Mouse (Mus musculus) left cerebral cortex, postnatal 10 days (tissue): Measurements from ENCODE around the gene Mettl7a1. TPM values are rescaled to one million over a fixed set of nuclear protein-coding genes. Genes with fewer than 3 reads are reported as not detected.
"Not testable (repeated sequence)": the region's sequence is repeated elsewhere in the genome, so short reads cannot be mapped to it uniquely, and the experiment has no call there.

Experiments used
- DNase-seq, 2 experiments: peaks; one replicate each; pipeline ENCODE4 v3.0.0; 2021 to 2022; ENCODE audit warnings: low spot score in 2 of 2, mixed read lengths in 1 of 2; ENCODE audit errors: extremely low spot score in 1 of 2
- intact Hi-C: fragments of 180-260 bp; cut with DNase I; formaldehyde crosslinking; loops from one replicate; pipeline ENCODE4 v1.15.1; 2025
- total RNA-seq, 2 experiments: library from RNA; stranded (reverse); gene quantifications; 2 replicates each; pipeline ENCODE4 v1.2.3; 2021

Gene Mettl7a1
- total RNA-seq, 2 experiments from 2014 or later, result 11.7 to 14.1 TPM

DNA sequence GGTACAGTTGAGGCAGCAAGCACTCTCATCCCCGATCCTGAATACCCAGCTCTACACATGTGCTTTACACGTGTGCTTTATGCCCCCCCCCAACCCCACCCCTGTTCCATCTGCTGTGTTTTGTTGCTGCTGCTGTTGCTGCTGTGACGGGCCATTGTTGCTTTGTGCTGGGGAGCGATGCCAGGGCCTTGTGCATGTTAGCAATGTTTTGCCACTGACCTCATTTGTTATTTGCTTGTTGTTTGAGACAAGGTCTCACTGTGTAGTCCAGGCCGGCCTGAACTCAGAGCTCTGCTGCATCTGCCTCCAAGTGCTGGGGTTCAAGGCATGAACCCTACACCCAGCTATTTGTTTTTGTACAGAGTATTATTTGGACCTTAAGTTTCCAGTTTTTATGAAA, 13.1 kb upstream of the Mettl7a1 start:
- DNase-seq, result no peak
- intact Hi-C loops, result no loop called here

DNA sequence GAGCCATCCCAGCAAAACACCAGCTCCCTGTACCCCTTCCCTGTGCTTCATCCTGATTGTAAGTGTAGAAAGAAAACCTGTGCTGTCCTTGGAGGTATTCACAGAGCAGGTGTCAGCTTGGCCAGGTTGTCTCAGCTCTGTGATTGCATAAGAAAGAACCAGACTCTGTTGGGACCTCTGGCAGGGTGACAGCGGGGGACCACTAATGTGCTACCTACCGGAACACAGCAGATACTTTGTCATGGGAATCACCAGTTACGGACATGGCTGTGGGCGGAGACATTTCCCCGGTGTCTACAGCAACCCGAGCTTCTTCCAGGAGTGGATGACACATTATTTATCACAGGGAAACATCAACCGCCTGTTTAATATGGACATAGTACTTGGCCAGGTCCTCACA, 11.6 kb upstream of the Mettl7a1 start:
- intact Hi-C loops, result no loop called here
- no peak for DNase-seq

DNA sequence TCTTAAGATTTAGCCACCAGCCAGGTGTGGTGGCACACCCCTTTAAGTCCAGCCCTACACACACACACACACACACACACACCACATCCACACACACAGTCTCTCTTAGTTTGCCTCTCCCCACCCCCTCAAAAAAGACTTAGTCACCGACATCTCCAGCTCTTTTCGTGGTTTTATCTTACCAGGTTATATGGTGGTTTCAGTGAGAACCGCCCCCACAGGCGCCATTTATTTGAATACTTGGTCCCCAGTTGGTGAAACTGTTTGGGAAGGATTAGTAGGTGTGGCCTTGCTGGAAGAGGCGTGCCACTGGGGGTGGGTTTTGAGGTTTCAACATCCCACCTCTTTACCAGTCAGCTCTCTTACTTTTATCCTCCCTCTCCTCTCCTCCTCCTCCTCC, 6.1 kb upstream of the Mettl7a1 start:
- intact Hi-C loops, result no loop called here
- DNase-seq, result no peak

DNA sequence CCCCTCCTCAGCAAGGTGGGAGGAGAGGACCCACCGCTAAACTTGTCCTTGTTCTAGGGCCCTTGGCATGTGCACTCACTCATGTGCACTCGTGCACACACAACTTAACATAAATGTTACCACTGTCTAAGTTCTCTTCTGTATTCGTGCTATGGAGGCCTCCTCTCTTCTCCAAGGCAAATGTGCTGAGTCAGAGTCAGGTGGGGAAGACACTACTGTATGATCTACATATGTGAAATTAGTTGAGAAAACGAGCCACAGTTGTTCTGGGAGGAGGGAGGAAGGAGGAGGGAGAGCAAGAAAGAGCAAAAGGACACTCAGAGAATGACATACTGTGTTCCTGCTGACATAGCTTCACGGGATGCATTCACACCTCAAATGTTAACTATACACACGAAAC, 3.4 kb upstream of the Mettl7a1 start:
- intact Hi-C loops, result no loop called here
- DNase-seq, result no peak

DNA sequence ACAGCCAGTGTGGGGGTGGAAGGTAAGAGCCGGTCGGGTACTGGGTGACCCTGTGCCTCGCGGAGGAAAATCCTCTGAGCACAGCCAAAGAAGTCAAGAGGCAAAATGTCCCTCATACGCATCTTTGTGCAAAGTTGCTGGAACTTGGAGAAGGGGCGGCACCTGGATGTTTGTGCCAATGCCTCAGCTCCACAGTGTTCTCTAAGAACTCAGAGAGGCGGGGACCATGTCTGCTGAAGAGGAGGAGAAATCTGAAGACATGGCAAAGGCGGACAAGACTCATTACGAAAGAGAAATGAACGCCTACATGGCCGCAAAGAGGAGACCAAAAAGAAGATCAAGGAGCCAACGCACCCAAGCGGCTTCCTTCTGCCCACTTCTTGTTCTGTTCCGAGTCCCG, 2.4 kb upstream of the Mettl7a1 start:
- DNase-seq, result no peak
- intact Hi-C loops, result no loop called here

DNA sequence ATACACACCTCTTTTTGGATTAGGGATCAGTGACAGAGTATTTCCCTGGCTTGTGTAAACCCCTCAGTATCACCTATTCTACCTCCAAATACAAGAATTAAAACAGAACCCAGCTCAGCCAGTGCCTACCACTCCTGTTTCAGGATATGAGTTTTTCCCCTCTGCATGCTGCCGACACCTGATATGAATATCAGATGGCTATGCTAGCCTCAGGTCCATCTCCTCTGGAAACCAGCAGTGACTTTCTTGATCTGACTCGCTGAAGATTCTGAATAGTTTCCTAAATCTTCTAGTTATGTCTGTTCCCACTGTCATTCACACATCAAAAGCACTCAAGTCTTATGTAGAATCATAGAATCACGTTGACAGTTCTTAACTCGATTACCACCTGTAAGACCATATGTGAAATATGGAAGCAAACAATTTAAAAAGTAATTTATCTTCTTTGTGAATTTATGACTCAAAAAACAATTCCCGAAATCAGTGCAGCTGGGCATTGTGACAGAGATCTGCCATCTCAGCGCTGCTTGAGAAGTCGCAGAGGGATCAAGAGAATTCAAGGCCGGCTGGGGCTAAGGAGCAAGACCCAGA, 417 bp upstream of the Mettl7a1 start:
- DNase-seq, result no peak
- intact Hi-C loops, result no loop called here

DNA sequence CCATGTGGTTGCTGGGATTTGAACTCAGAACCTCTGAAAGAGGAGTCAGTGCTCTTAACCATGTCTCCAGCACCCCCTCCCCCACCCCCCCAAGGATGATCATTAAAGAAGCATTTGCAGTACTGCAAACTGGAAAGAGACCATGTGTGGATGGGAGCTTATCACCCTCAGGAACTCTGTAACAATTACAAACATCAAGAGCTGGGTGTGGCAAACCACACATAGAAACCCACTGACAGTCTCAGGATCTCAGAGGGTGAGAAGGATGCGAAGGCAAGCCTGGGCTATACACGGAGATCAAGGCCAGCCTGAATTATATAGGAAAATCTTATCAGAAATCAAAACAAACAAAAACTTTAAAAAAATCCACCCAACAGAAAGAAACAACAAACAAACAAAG, 2.3 kb downstream of the Mettl7a1 start:
- no peak for DNase-seq
- intact Hi-C loops, result no loop called here

DNA sequence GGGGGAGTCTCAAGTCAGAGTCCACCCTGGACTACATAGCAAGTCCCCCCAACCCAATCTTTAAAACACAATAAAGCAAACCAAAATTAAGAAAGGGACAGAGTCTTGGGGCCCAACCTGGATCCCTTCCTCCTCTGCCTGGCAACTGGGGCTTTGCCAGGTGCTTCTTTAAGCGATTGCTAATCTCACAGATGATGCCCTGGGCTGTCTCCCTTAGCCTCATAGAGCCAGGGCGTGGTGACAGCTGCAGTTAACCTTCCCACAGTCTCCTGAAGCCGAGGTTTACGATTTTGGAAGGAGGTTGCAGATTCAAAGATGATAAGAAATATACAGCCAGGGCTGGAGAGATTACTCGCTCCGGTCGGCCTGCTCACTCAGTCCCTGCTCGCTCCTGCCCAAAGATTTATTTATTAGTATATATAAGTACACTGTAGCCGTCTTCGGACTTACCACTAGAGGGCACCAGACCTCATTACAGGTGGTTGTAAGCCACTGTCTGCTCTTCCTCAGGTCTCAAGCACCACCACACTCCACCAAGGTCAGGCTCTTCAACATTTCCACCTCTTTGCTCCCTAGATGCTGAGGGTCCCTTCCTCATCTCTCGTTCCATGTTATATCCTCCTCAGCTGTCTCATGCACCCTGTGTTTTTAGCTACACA, 3.6 kb downstream of the Mettl7a1 start:
- DNase-seq, intact Hi-C loops: not testable (repeated sequence)

DNA sequence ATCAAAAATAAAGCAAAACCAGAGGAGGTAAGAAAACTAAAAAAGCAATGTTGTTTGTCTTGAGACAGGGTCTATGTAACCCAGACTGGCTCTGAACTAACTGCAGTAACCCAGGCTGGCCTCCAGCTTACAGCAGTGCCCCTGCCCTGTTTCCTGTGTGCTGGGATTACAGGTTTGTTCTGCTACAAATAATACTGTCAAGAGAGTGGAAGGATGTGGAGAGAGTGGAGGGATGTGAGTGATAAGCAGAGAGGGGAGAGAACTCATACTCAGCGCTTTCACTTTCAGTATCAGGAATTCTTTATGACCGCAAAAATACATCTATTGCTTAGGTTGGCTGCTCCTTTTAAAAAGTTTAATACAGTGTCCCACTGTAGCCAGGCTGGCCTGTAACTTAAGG, 8.4 kb downstream of the Mettl7a1 start:
- no peak for DNase-seq
- intact Hi-C loops, result no loop called here

DNA sequence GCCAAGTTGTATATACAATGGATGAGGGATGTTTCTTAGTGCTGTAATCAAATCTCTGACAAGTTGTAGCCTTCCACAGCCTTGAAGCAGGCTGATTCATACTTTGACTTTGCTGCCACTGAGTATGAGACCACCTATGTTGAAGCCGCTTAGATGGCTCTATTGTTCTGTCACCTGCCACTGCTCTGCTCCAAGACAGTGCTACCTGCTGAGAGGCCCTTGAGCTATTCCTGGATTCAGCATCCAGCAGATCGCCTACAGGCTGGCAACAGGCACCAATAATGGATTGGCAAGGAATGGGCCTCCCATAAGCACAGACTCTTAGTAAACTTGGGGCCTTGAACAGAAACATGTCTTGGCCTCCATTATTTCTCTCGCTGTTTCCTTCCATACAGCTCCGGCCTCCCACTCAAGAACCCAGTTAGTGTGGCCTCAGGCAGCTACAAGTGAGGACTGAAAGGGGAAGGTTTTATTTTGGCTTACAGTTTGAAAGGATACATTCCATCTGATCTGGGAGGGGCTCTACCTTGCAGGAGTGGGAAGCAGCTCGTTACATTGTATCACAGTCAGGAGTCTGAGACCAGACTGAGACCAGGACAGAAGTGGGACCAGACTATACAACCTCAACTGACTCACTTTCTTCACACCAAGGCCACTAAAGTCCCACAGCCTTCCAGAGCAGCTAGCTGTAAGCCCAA, 10.7 kb downstream of the Mettl7a1 start:
- DNase-seq, result no peak
- intact Hi-C loops, result no loop called here

DNA sequence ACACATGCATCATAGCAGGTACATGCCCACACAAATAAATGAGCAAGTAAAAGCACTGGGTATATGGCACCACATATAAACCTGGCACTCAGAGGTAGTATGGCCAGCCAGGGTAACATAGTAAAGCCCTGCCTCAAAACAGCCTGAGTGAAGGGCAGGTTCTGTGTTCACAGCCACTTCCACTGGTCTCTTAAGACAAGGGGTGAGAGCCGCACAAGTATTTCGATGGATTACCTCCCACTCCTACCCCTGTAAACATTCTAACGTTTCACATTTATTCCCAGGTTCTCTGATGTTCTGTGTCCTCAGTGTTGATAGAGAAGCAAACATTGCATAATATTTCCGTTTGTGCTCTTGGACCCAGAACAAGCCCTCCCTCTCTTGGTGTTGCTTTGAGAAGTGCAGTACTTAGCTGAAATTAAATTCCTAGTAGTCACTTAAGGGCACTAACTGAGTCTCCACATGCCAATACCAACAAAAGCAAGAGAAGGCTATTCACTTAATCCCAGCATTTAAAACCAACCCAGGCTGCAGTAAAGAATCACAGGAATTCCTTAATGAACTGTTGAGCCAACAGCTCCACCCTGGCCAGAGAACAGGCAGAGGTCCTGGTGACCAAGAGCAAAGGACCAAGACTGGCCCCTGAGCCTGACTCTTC, 14.2 kb downstream of the Mettl7a1 start:
- intact Hi-C loops, DNase-seq: not testable (repeated sequence)

DNA sequence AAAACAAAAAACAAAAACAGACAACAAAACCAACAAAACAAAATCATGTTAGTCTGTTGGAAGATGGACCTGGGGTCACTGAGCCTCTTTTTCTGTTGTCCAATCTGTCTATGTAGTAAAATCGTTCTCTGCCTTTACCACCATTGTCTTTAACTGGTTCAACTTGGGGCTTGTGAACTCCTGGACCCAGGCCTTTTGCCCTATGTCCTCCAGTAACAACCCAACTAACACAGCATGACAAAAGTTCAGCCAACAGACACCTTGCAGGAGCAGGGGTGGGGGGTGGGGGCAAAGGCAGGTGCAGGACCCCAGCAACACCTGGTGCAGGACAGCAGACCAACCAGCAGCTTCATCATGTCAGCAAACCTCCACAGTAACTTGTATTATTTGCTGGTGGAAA, 15.9 kb downstream of the Mettl7a1 start:
- no peak for DNase-seq
- intact Hi-C loops, result no loop called here

DNA sequence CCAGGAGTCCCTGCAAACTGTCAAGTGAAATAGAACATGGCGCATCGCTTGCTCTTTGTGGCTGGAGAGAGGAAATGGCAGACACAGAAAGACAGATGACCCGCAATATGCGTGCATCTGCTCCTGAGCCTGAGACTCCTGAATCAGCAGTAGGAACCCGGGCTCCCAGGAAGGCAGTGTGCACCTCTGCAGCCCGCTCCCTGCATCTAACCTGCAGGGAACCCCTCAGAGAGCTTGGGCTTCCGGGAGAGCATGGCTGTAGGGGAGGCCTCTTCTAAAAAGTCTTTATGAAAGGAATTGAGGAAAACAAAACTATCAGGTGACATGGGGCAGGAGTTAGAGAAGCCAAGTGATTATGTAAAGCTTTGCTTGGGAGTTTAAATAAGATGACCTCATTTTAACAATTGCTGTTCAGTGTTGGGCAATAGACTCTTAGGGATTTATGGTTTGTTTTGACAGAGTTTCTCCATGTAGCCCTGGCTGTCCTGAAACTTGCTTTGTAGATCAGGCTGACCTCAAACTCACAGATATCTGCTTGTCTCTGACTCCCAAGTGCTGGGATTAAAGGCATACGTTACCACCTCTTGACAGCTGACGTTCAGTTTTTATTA, 16.5 kb downstream of the Mettl7a1 start:
- no peak for DNase-seq
- intact Hi-C loops, result no loop called here

DNA sequence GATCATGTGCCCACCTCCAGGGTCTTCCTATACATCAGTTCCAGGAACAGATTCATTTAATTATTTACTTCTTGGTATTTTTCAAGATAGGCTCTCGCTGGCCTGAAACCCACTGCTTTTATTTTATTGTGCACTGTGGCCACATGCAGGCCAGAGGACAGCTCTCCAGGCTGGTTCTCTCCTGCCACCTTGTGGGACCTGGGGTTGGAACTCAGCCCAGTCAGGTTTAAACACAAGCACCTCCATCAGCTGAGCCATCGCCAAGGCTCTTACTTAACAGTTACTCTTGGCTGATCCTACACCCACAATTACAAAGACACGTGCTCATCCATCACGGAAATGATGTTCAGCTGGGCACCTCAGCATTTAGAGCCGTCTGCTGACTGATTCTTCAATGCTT, 17.2 kb downstream of the Mettl7a1 start:
- intact Hi-C loops, result no loop called here
- peak in 1 of 2 experiments; percentile 41 for DNase-seq

DNA sequence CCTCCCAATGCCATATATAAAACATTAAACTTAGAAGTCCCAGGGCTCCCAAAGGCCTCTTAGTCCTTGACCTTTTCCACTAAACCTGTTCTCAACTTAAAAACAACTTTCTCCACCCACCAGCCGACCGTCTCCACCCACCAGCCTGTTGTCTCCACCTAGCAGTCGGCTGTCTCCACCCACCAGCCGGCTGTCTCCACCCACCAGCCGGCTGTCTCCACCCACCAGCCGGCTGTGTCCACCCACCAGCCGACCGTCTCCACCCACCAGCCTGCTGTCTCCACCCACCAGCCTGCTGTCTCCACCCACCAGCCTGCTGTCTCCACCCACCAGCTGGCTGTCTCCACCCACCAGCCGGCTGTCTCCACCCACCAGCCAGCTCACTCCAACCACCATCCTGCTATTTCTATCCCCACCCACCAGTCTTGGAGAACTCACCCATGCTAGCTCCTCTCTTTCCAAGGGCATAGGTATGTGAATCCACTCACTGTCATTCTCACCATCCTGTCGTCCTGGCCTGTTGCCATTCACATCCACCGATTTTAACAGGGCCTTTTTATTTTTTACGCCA, 20.2 kb downstream of the Mettl7a1 start:
- intact Hi-C loops, result no loop called here
- peak in 1 of 2 experiments; percentile 41 for DNase-seq

DNA sequence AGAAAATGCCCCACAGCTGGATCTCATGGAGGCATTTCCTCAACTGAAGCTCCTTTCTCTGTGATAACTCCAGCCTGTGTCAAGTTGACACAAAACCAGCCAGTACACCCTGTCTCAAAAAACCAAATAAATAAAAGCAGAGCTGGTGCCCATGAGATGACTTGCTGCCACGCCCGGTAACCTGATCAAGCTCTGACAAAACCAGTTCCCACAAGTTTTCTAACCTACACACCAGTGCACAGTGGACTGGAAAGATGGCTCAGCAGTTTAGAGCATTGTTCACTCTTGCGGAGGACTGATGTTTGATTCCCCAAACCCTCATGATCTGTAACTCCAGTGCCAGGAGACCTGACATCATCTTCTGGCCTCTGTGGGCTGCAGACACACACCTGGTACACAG, 21.3 kb downstream of the Mettl7a1 start:
- no peak for DNase-seq
- intact Hi-C loops, result no loop called here

DNA sequence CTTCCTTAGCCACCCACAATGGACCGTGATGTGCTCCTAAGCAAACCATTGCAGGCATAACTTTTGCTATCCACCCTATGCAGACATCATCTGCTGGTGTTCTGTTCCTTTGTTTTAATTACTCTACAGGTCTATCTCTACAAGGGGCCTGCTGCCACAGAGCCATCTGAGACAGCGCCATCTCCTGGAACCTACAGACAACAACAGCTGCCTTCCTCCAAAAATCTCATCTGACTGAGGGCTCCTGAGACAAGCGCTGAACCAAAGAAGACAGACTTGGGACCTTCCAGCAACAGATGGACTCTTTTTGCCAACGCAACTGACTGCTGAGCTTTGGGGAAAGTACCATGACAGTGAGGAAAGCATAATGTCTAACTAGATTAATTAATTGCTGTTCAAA, 24.1 kb downstream of the Mettl7a1 start:
- DNase-seq, intact Hi-C loops: not testable (repeated sequence)

DNA sequence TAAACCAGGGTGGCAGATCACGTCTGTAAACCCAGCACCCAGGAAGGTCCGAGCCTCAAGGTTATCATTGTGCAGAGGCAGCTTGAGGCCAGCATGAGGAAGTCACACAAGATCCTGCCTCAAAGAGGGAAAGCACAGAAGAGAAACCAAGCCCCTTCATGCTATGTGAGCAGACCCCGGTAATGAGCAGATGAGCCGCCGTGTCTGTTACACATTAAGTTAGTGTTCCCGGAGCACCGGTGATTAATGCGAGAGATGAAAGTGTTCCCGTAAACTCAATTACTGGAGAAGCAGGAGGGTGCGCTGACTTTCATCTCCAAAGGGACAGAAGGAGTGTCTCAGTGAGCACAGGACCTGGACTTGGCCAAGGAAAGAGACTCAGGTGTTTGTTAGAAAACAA, 25.4 kb downstream of the Mettl7a1 start:
- DNase-seq, intact Hi-C loops: not testable (repeated sequence)

DNA sequence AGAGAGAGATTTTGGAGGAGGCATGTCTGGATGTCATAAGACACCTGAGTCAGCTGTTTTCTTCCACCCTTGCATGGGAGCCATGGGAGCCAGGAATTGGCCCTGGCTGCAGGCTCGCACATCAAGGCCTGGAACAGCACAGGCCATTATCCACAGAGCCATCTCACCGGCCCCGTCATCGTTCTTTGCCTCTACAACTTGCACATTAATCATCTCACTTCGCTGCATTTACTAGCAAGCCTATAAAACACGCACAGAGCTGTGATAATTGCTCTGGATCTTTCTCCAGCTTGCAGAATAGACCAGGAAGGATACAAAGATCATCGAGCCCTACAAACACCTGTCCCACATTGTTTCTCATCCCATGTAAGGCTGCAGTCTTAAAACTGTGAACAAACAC, 26.8 kb downstream of the Mettl7a1 start:
- DNase-seq, result no peak
- intact Hi-C loops, result no loop called here
